Mouse (Mus musculus) bone marrow, adult 2 months (tissue): ENCODE results near the gene Kcnk4.

Experiments
- CTCF ChIP-seq: fragments of 200-500 bp; IDR thresholded peaks from 2 replicates; pipeline ENCODE4 v1.5.1; 2011; ENCODE audit warnings: low read length, control low read depth; ENCODE audit not compliant: control insufficient read depth, insufficient read depth
- POLR2A ChIP-seq: fragments of 200-500 bp; IDR thresholded peaks from 2 replicates; pipeline ENCODE4 v1.6.1; 2011; ENCODE audit warnings: low read depth, mild to moderate bottlenecking, control low read depth, low read length, borderline replicate concordance; ENCODE audit not compliant: control insufficient read depth

DNA sequence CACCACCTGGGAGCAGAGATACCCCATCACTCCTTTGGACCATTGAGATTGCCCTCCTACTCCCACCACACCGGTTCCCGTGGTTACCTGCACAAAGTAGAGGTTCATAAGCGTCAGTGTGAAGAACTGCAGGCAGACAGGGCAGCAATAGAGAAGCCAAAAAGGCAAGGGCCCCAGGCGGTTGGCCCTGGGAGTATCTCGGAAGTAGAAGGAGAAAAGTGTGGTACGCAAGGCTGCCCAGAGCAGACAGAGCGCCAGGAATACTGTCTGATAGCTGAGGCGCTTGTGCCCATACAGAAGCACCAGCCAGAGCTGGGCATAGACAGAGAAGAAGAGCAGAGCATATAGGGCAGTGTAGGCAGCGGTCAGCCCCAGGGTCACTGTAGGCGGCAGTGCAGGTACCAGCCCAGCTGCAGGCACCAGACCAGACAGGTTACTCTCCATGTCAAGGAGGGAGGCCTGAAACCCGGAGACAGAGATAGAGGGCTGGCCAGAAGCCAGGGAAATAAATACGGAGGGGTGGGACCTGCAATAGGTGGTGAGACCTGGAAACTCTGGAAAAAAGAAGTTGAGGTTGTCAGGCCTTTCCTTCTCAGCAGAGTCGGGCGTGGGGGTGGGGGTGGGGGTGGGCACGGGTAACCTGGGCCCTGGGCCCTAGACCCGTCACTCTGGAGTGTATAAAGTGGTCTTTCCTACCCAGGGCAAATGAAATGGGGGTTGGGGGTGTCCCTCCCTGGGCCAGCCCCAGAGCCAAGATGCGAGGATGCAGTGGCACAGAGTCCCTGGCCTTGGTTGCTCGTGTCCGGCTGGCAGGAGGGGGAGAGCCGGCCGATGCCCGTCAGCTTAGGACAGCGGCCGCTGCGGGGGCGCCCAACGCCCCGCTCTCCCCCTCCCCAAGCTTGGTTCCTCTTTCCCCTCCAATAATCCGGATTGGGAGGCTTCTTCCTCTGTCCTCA is 6.4 kb upstream of the Kcnk4 start:
- no peak for TF ChIP-seq CTCF
- TF ChIP-seq POLR2A: no peak
